In the genomic region with DNA sequence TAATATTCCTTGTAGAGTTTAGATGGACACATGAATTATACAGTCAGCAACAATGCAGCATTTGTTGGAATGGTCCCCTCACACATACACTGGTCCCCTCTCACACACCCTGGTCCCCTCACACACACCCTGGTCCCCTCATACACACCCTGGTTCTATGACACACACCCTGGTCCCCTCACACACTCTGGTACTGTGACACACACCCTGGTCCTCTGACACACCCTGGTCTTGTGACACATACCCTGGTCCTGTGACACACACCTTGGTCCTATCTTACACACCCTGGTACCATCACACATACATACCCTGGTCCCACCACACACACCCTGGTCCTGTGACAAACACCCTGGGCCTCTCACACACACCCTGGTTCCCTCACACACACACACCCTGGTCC, we compare ENCODE assay signal across 22 mouse cellular contexts.
DNase-seq lines count a peak whose midpoint lies in the region; ATAC-seq and TF ChIP-seq lines count a peak whose summit lies in the region.
"Had no signal": no experiment of that assay in that cellular context is flagged by ENCODE, and none has a peak within 500 bp of the region (broad histone marks: within the 10 kb centered on the region; RNA-seq: fewer than 3 reads in every experiment).

No protein-coding gene starts in this region.

- ATAC-seq in heart, embryonic 12.5 days (ENCODE audit: insufficient number of reproducible peaks, low FRiP score) = peak; percentile 36; the same call in 1 of the 2 replicates
- peak; percentile 27; the same call in 1 of the 2 replicates for ATAC-seq in lung, embryonic 15.5 days (ENCODE audit: borderline replicate concordance, extremely low read depth, low FRiP score, low TSS enrichment)
- peak; percentile 17; the same call in 1 of the 2 replicates for ATAC-seq in megakaryocyte, adult 5-6 weeks (ENCODE audit: poor library complexity, severe bottlenecking)
- ATAC-seq in stomach, postnatal 0 days (ENCODE audit: low FRiP score, low TSS enrichment) = peak; percentile 88
- no peak for ATAC-seq in frontal cortex, adult (ENCODE audit: low TSS enrichment)
- ATAC-seq: intestine, postnatal 0 days; Patski had no signal

- no peaks in the 10 kb centered on the region for H3K27me3 ChIP-seq in heart, embryonic 12.5 days (replicated peaks)
- H3K27me3 ChIP-seq in lung, embryonic 15.5 days = no peaks in the 10 kb centered on the region
- no peaks in the 10 kb centered on the region for H3K27me3 ChIP-seq in stomach, postnatal 0 days (ENCODE audit: control insufficient read depth, insufficient read depth, low read length)
- H3K27me3 ChIP-seq: embryonic facial prominence, embryonic 12.5 days; heart, embryonic 15.5 days; neural tube, embryonic 13.5 days; Patski had no signal

- H3K4me3 ChIP-seq in heart, embryonic 12.5 days = no peak overlapping the region
- H3K4me3 ChIP-seq in lung, embryonic 15.5 days = no peak overlapping the region
- H3K4me3 ChIP-seq in stomach, postnatal 0 days (ENCODE audit: low read depth, low read length) = no peak overlapping the region
- H3K4me3 ChIP-seq: embryonic facial prominence, embryonic 12.5 days; gastrocnemius, adult 2 months; heart, embryonic 15.5 days; myocyte; neural tube, embryonic 13.5 days had no signal

- H3K4me1 ChIP-seq in heart, embryonic 12.5 days (replicated peaks) = no peaks in the 10 kb centered on the region
- H3K4me1 ChIP-seq in lung, embryonic 15.5 days = no peaks in the 10 kb centered on the region
- H3K4me1 ChIP-seq in stomach, postnatal 0 days (replicated peaks; ENCODE audit: control insufficient read depth, insufficient read depth) = no peaks in the 10 kb centered on the region
- H3K4me1 ChIP-seq: embryonic facial prominence, embryonic 12.5 days; heart, embryonic 15.5 days; neural tube, embryonic 13.5 days had no signal

- TF ChIP-seq EP300 in stomach, postnatal 0 days (optimal IDR thresholded peaks at IDR 0.05) = no peak

- no peaks in the 10 kb centered on the region for H3K9me3 ChIP-seq in heart, embryonic 12.5 days (replicated peaks)
- H3K9me3 ChIP-seq in lung, embryonic 15.5 days = no peaks in the 10 kb centered on the region
- no peaks in the 10 kb centered on the region for H3K9me3 ChIP-seq in stomach, postnatal 0 days (ENCODE audit: control insufficient read depth, low read length)
- H3K9me3 ChIP-seq: embryonic facial prominence, embryonic 12.5 days; heart, embryonic 15.5 days; neural tube, embryonic 13.5 days had no signal

- no peak for TF ChIP-seq CTCF in stomach, postnatal 0 days (IDR thresholded peaks at IDR 0.05; ENCODE audit: low read depth)

- no peak overlapping the region for H3K4me2 ChIP-seq in heart, embryonic 12.5 days
- no peak overlapping the region for H3K4me2 ChIP-seq in lung, embryonic 15.5 days
- H3K4me2 ChIP-seq in stomach, postnatal 0 days (replicated peaks; ENCODE audit: low read depth) = no peak overlapping the region
- H3K4me2 ChIP-seq: embryonic facial prominence, embryonic 12.5 days; heart, embryonic 15.5 days; neural tube, embryonic 13.5 days had no signal

- no peak overlapping the region for H3K27ac ChIP-seq in heart, embryonic 12.5 days (ENCODE audit: poor library complexity, severe bottlenecking)
- no peak overlapping the region for H3K27ac ChIP-seq in lung, embryonic 15.5 days
- H3K27ac ChIP-seq in stomach, postnatal 0 days (replicated peaks) = no peak overlapping the region
- H3K27ac ChIP-seq: embryonic facial prominence, embryonic 12.5 days; gastrocnemius, adult 2 months; heart, embryonic 15.5 days; neural tube, embryonic 13.5 days had no signal

- no peak overlapping the region for H3K9ac ChIP-seq in heart, embryonic 12.5 days
- H3K9ac ChIP-seq in lung, embryonic 15.5 days = no peak overlapping the region
- no peak overlapping the region for H3K9ac ChIP-seq in stomach, postnatal 0 days (ENCODE audit: low read length)
- H3K9ac ChIP-seq: embryonic facial prominence, embryonic 12.5 days; heart, embryonic 15.5 days; neural tube, embryonic 13.5 days had no signal

- intact Hi-C loops in heart, postnatal 25 days (cut with DNase I) = no loop called here

- no peaks in the 10 kb centered on the region for H3K36me3 ChIP-seq in heart, embryonic 12.5 days
- H3K36me3 ChIP-seq in lung, embryonic 15.5 days = no peaks in the 10 kb centered on the region
- no peaks in the 10 kb centered on the region for H3K36me3 ChIP-seq in stomach, postnatal 0 days (ENCODE audit: control insufficient read depth, insufficient read depth, low read length)
- H3K36me3 ChIP-seq: embryonic facial prominence, embryonic 12.5 days; heart, embryonic 15.5 days; neural tube, embryonic 13.5 days had no signal

- no peak for DNase-seq in heart, postnatal 25 days (ENCODE audit: low spot score)
- no peak for DNase-seq in lung, postnatal 14 days
- DNase-seq in stomach, postnatal 0 days (ENCODE audit: low spot score) = no peak
- DNase-seq: adrenal gland, postnatal 36 days; cerebellum, adult 9-11 months; gastrocnemius, adult 2 months; heart, postnatal 4 days; kidney, postnatal 4 days; lung, adult 18-20 months; right cerebral cortex, postnatal 4 days; thymus, adult 2 months; thymus, postnatal 4 days had no signal
